Comparison of ENCODE assay signal across 24 mouse cellular contexts in genomic region chr9:51774201-51774600, GRCm38 (mm10). TPM values are rescaled to one million over a fixed set of nuclear protein-coding genes. Genes with fewer than 3 reads are reported as not detected.
DNase-seq lines count a peak whose midpoint lies in the region; ATAC-seq and TF ChIP-seq lines count a peak whose summit lies in the region.
"Had no signal": no experiment of that assay in that cellular context is flagged by ENCODE, and none has a peak within 500 bp of the region (broad histone marks: within the 10 kb centered on the region; RNA-seq: fewer than 3 reads in every experiment).

No protein-coding gene starts in this region.

- WGBS in heart, adult 2 months = 54% methylated on average over 3 of the region's 3 CpGs

- peaks cover 3% of the 10 kb centered on the region; the same call in 1 of the 2 replicates for H3K4me1 ChIP-seq in heart, adult 2 months (ENCODE audit: control insufficient read depth, insufficient read depth, low read length)
- H3K4me1 ChIP-seq: forebrain, embryonic 10.5 days; forebrain, embryonic 13.5 days had no signal

- H3K36me3 ChIP-seq in heart, adult 2 months (ENCODE audit: control insufficient read depth, insufficient read depth, low read length) = peaks cover 12% of the 10 kb centered on the region
- H3K36me3 ChIP-seq: forebrain, embryonic 10.5 days had no signal

- H3K4me3 ChIP-seq in gastrocnemius, adult 2 months = peak overlapping the region; percentile 36
- H3K4me3 ChIP-seq in heart, adult 2 months = no peak overlapping the region
- H3K4me3 ChIP-seq: forebrain, embryonic 10.5 days; forebrain, embryonic 13.5 days had no signal

- no peak for TF ChIP-seq CTCF in gastrocnemius, adult 2 months (IDR thresholded peaks at IDR 0.05)
- TF ChIP-seq CTCF in heart, adult 2 months (IDR thresholded peaks at IDR 0.05) = no peak

- no peaks in the 10 kb centered on the region; the same call in 1 of the 2 replicates for H3K79me2 ChIP-seq in heart, adult 2 months (replicated peaks; ENCODE audit: control insufficient read depth, insufficient read depth, low read length)

- TF ChIP-seq POLR2A in heart, adult 2 months (IDR thresholded peaks at IDR 0.05; ENCODE audit: insufficient read depth, low read depth, low read length) = no peak

- H3K27ac ChIP-seq in gastrocnemius, adult 2 months = peak overlapping the region; percentile 93
- H3K27ac ChIP-seq in heart, adult 2 months = peak overlapping the region; percentile 65
- H3K27ac ChIP-seq: forebrain, embryonic 10.5 days; forebrain, embryonic 13.5 days; hindbrain, embryonic 14.5 days; hindbrain, postnatal 0 days; kidney, postnatal 0 days had no signal

- no peak for ATAC-seq in granulocyte monocyte progenitor cell, adult 5-6 weeks (replicated peaks; ENCODE audit: poor library complexity, severe bottlenecking)
- ATAC-seq: activated CD4-positive, CD25-positive, alpha-beta regulatory T cell, adult 4 months; forebrain, embryonic 13.5 days; forebrain, embryonic 16.5 days; hindbrain, postnatal 0 days; inflammation-experienced regulatory T-cells, adult 6 months; intestine, embryonic 16.5 days had no signal

- intact Hi-C loops in gastrocnemius, adult 2 months (cut with DNase I) = no loop called here
- intact Hi-C loops in heart, adult 2 months (cut with DNase I) = loop anchor here (2.0 kb wide), 1 partner anchor 51 kb away; no protein-coding TSS in a partner anchor
- intact Hi-C loops in gastrocnemius, postnatal 14 days (cut with DNase I; ENCODE audit: low total_unique reads) = no loop called here

- TF ChIP-seq EP300 in heart, adult 2 months (IDR thresholded peaks at IDR 0.05; ENCODE audit: insufficient read depth, low read depth, low read length) = no peak

- DNase-seq in gastrocnemius, adult 2 months = peak; percentile 82
- DNase-seq in gastrocnemius, postnatal 10 days = no peak
- no peak for DNase-seq in heart, adult 2 months
- DNase-seq in heart, adult 8-10 months (ENCODE audit: low spot score) = no peak
- DNase-seq in gastrocnemius, postnatal 14 days = peak; percentile 53
- DNase-seq in skeletal muscle tissue, adult 2 months (ENCODE audit: low read depth, low spot score) = peak; percentile 90
- DNase-seq: adrenal gland, adult 8-10 months; adrenal gland, postnatal 25 days; cerebellum, adult 18-20 months; cerebellum, adult 9-10 months; cerebellum, postnatal 14 days; heart, postnatal 4 days; kidney, adult 2 months had no signal

- no peaks in the 10 kb centered on the region for H3K27me3 ChIP-seq in heart, adult 2 months (ENCODE audit: control insufficient read depth, insufficient read depth, low read length)
- H3K27me3 ChIP-seq: forebrain, embryonic 13.5 days had no signal

- H3K9ac ChIP-seq in heart, adult 2 months (ENCODE audit: low read depth, low read length) = peak overlapping the region; percentile 42
- H3K9ac ChIP-seq: forebrain, embryonic 13.5 days; hindbrain, embryonic 14.5 days had no signal

RNA-seq across cellular contexts. Expression of gene Arhgap20, which starts 9.1 kb away (rescaled TPM):
- total RNA-seq in gastrocnemius, adult 2 months (2021) = 10 to 100 TPM; 26.5 to 40.1 TPM
- 10 to 100 TPM; 24.5 to 31.9 TPM for total RNA-seq in gastrocnemius, postnatal 10 days (2021)
- 10 to 100 TPM; 18.1 to 29.6 TPM for total RNA-seq in heart, adult 2 months (2021)
- polyA plus RNA-seq in heart, adult 2 months (2012; rRNA removed) = 3.5 and 6.2 TPM in 2 replicates
- 10 to 100 TPM; 21.7 to 29.7 (median 23.7) TPM for total RNA-seq in heart, adult 8-10 months (2022)
- 10 to 100 TPM; 15.7 to 20.4 TPM for total RNA-seq in gastrocnemius, postnatal 14 days (2021)
- total RNA-seq in granulocyte monocyte progenitor cell, adult 5-6 weeks (2014; fragmentation: Nextera tagmentation) = not detected in 2 replicates
- not detected in 2 replicates for total RNA-seq in granulocyte monocyte progenitor cell, adult 5-6 weeks (2017)
- polyA plus RNA-seq: C2C12 had no signal

Comparison
In these comparisons a context has a peak if more than half of its experiments do, and no peak if none do; other contexts are left out.
1. DNase-seq: peak in gastrocnemius, adult 2 months (single experiment), gastrocnemius, postnatal 14 days (single experiment) and skeletal muscle tissue, adult 2 months (single experiment); none in gastrocnemius, postnatal 10 days (single experiment), heart, adult 2 months (0 of 2) and heart, adult 8-10 months (single experiment).
2. RNA of gene Arhgap20, which starts 9.1 kb away (total RNA-seq): 26.5 to 40.1 TPM in gastrocnemius, adult 2 months, 24.5 to 31.9 TPM in gastrocnemius, postnatal 10 days, 18.1 to 29.6 TPM in heart, adult 2 months, 21.7 to 29.7 TPM in heart, adult 8-10 months and 15.7 to 20.4 TPM in gastrocnemius, postnatal 14 days; not detected in granulocyte monocyte progenitor cell, adult 5-6 weeks; every median in the first group is over 10 times any median in the second.